Mouse (Mus musculus): ENCODE measurements around the gene Hmgcl. TPM values are rescaled to one million over a fixed set of nuclear protein-coding genes. Genes with fewer than 3 reads are reported as not detected.
"Not testable (repeated sequence)": the region's sequence is repeated elsewhere in the genome, so short reads cannot be mapped to it uniquely, and the experiment has no call there.

Gene Hmgcl
- polyA plus RNA-seq, 1 experiment from 2014 or later: 65.4 TPM

- no peaks in the 10 kb centered on the region for H3K9me3 ChIP-seq
- H3K36me3 ChIP-seq (replicated peaks): peaks cover 60% of the 10 kb centered on the region
- H3K27ac ChIP-seq: no peak overlapping the region
- no peak for DNase-seq (ENCODE audit: extremely low spot score, low spot score)
- 95% methylated on average over 16 of the region's 16 CpGs for WGBS
- peaks cover 49% of the 10 kb centered on the region for H3K4me1 ChIP-seq
- no peak overlapping the region for H3K4me3 ChIP-seq
- 0 out of 2 replicates have a peak, but pooled peaks cover 6% of the 10 kb centered on the region for H3K27me3 ChIP-seq (ENCODE audit: poor library complexity, severe bottlenecking)
Observed at GRCm38 (mm10) chr4:135966283-135966682, 20.0 kb downstream of the Hmgcl start.

- peaks cover 58% of the 10 kb centered on the region for H3K4me1 ChIP-seq
- H3K27me3 ChIP-seq (ENCODE audit: poor library complexity, severe bottlenecking): 0 out of 2 replicates have a peak, but pooled peaks cover 6% of the 10 kb centered on the region
- H3K4me3 ChIP-seq: no peak overlapping the region
- H3K36me3 ChIP-seq (replicated peaks): peaks cover 62% of the 10 kb centered on the region
- H3K27ac ChIP-seq: no peak overlapping the region
- no peaks in the 10 kb centered on the region for H3K9me3 ChIP-seq
- whole genome bisulfite sequencing: 91% methylated on average over 18 of the region's 18 CpGs
- DNase-seq (ENCODE audit: extremely low spot score, low spot score): no peak
Observed at GRCm38 (mm10) chr4:135967086-135967760, 21.0 kb downstream of the Hmgcl start.

GRCm38 (mm10) chr4:135968271-135968869 is 22.1 kb downstream of the Hmgcl start:
- no peak for DNase-seq (ENCODE audit: extremely low spot score, low spot score)
- H3K9me3 ChIP-seq: no peaks in the 10 kb centered on the region
- WGBS: 80% methylated on average over 19 of the region's 19 CpGs
- H3K27me3 ChIP-seq (ENCODE audit: poor library complexity, severe bottlenecking): 0 out of 2 replicates have a peak, but pooled peaks cover 6% of the 10 kb centered on the region
- H3K4me1 ChIP-seq: peaks cover 56% of the 10 kb centered on the region
- H3K27ac ChIP-seq: no peak overlapping the region
- H3K4me3 ChIP-seq: peak overlapping the region; percentile 11; the same call in 1 of the 2 replicates
- H3K36me3 ChIP-seq (replicated peaks): peaks cover 63% of the 10 kb centered on the region

GRCm38 (mm10) chr4:135969070-135969750 is 23.0 kb downstream of the Hmgcl start:
- H3K36me3 ChIP-seq (replicated peaks): peaks cover 68% of the 10 kb centered on the region

GRCm38 (mm10) chr4:135970585-135970984 is 24.3 kb downstream of the Hmgcl start:
- Histone ChIP-seq H3K27ac (no peak overlapping the region), H3K27me3 (ENCODE audit: poor library complexity, severe bottlenecking) (no peaks in the 10 kb centered on the region), H3K36me3 (replicated peaks) (peaks cover 75% of the 10 kb centered on the region), H3K4me3 (peak overlapping the region; percentile 100; the same call in 1 of the 2 replicates), H3K9me3 (no peaks in the 10 kb centered on the region), H3K4me1 (peaks cover 38% of the 10 kb centered on the region)
- DNase-seq (ENCODE audit: extremely low spot score, low spot score): no peak
- 92% methylated on average over 11 of the region's 11 CpGs for WGBS

More at GRCm38 (mm10) chr4:135969070-135969750, 23.0 kb downstream of the Hmgcl start:
- WGBS: 91% methylated on average over 13 of the region's 13 CpGs
- H3K27ac ChIP-seq: no peak overlapping the region
- H3K9me3 ChIP-seq: no peaks in the 10 kb centered on the region
- no peak for DNase-seq (ENCODE audit: extremely low spot score, low spot score)
- H3K4me3 ChIP-seq: no peak overlapping the region
- 0 out of 2 replicates have a peak, but pooled peaks cover 6% of the 10 kb centered on the region for H3K27me3 ChIP-seq (ENCODE audit: poor library complexity, severe bottlenecking)
- H3K4me1 ChIP-seq: peaks cover 49% of the 10 kb centered on the region

- peaks cover 75% of the 10 kb centered on the region for H3K36me3 ChIP-seq (replicated peaks)
- under 1% methylated on average over 35 of the region's 35 CpGs for WGBS
- H3K27ac ChIP-seq: peak overlapping the region; percentile 93
Observed at GRCm38 (mm10) chr4:135971805-135972555, 25.7 kb downstream of the Hmgcl start.

GRCm38 (mm10) chr4:135972556-135972906 is 26.3 kb downstream of the Hmgcl start, which contains the start of gene Lypla2:
TSS of gene Lypla2 (minus strand) at chr4:135972626.
- WGBS: under 1% methylated on average over 18 of the region's 19 CpGs
- Histone ChIP-seq H3K27ac (peak within 1 kb of the TSS; percentile 93), H3K9me3 (no peaks in the 10 kb centered on the region), H3K27me3 (ENCODE audit: poor library complexity, severe bottlenecking) (no peaks in the 10 kb centered on the region), H3K4me3 (peak within 1 kb of the TSS; percentile 100), H3K4me1 (peaks cover 35% of the 10 kb centered on the region), H3K36me3 (replicated peaks) (peaks cover 75% of the 10 kb centered on the region)
- DNase-seq (ENCODE audit: extremely low spot score, low spot score): peak; percentile 80

More at GRCm38 (mm10) chr4:135971805-135972555, 25.7 kb downstream of the Hmgcl start:
- DNase-seq (ENCODE audit: extremely low spot score, low spot score): no peak
- H3K4me3 ChIP-seq: peak overlapping the region; percentile 100
- no peaks in the 10 kb centered on the region for H3K9me3 ChIP-seq
- H3K4me1 ChIP-seq: peaks cover 35% of the 10 kb centered on the region
- no peaks in the 10 kb centered on the region for H3K27me3 ChIP-seq (ENCODE audit: poor library complexity, severe bottlenecking)

- Histone ChIP-seq H3K27ac (peak overlapping the region; percentile 93), H3K4me3 (peak overlapping the region; percentile 100), H3K4me1 (peaks cover 34% of the 10 kb centered on the region), H3K9me3 (no peaks in the 10 kb centered on the region), H3K27me3 (ENCODE audit: poor library complexity, severe bottlenecking) (no peaks in the 10 kb centered on the region), H3K36me3 (replicated peaks) (peaks cover 73% of the 10 kb centered on the region)
- 76% methylated on average over 13 of the region's 13 CpGs for WGBS
- no peak for DNase-seq (ENCODE audit: extremely low spot score, low spot score)
Observed at GRCm38 (mm10) chr4:135972911-135973811, 26.9 kb downstream of the Hmgcl start.

GRCm38 (mm10) chr4:135976146-135976545 is 29.9 kb downstream of the Hmgcl start:
- Histone ChIP-seq H3K36me3 (replicated peaks) (peaks cover 72% of the 10 kb centered on the region), H3K4me1 (peaks cover 19% of the 10 kb centered on the region), H3K27me3 (ENCODE audit: poor library complexity, severe bottlenecking) (no peaks in the 10 kb centered on the region), H3K9me3 (no peaks in the 10 kb centered on the region), H3K4me3 (no peak overlapping the region), H3K27ac (no peak overlapping the region)
- WGBS: 96% methylated on average over 12 of the region's 12 CpGs
- DNase-seq (ENCODE audit: extremely low spot score, low spot score): no peak

- H3K27ac ChIP-seq; H3K4me1 ChIP-seq; H3K9me3 ChIP-seq; H3K27me3 ChIP-seq (ENCODE audit: poor library complexity, severe bottlenecking); H3K4me3 ChIP-seq; DNase-seq (ENCODE audit: extremely low spot score, low spot score): not testable (repeated sequence)
- 93% methylated on average over 5 of the region's 5 CpGs for WGBS
- peaks cover 95% of the 10 kb centered on the region for H3K36me3 ChIP-seq (replicated peaks)
Observed at GRCm38 (mm10) chr4:135980223-135980622, 34.0 kb downstream of the Hmgcl start.

- Histone ChIP-seq H3K27ac (no peak overlapping the region), H3K27me3 (ENCODE audit: poor library complexity, severe bottlenecking) (no peaks in the 10 kb centered on the region), H3K4me1 (peaks cover 15% of the 10 kb centered on the region), H3K4me3 (no peak overlapping the region), H3K36me3 (replicated peaks) (peaks cover 84% of the 10 kb centered on the region), H3K9me3 (no peaks in the 10 kb centered on the region)
- WGBS: 76% methylated on average over 7 of the region's 7 CpGs
- no peak for DNase-seq (ENCODE audit: extremely low spot score, low spot score)
Observed at GRCm38 (mm10) chr4:135981524-135982063, 35.3 kb downstream of the Hmgcl start.

Data from forebrain, embryonic 10.5 days (tissue).